Mouse (Mus musculus) ES-Bruce4 (cell line): Measurements from ENCODE around the gene Kcnc4. TPM values are rescaled to one million over a fixed set of nuclear protein-coding genes. Genes with fewer than 3 reads are reported as not detected.

Experiments
- H3K27ac ChIP-seq: 2 replicates; pipeline ENCODE4 v1.5.1; 2012; ENCODE audit warnings: low read length, inconsistent platforms; ENCODE audit not compliant: insufficient read depth
- H3K27me3 ChIP-seq: 2 replicates; pipeline ENCODE4 v1.6.1; 2012; ENCODE audit warnings: mild to moderate bottlenecking, low read length, inconsistent platforms; ENCODE audit not compliant: control insufficient read depth, poor library complexity, insufficient read depth, severe bottlenecking
- H3K36me3 ChIP-seq: 2 replicates; pipeline ENCODE4 v1.6.1; 2012; ENCODE audit warnings: inconsistent platforms, mild to moderate bottlenecking, low read length, moderate library complexity; ENCODE audit not compliant: control insufficient read depth, poor library complexity, insufficient read depth, severe bottlenecking
- H3K4me1 ChIP-seq: one replicate; pipeline ENCODE4 v1.8.1; 2011; ENCODE audit warnings: low read length; ENCODE audit not compliant: control insufficient read depth, insufficient read depth
- H3K4me3 ChIP-seq: 2 replicates; pipeline ENCODE4 v1.5.1; 2011; ENCODE audit warnings: low read depth, mild to moderate bottlenecking, low read length
- H3K9ac ChIP-seq: 2 replicates; pipeline ENCODE4 v1.6.1; 2012; ENCODE audit warnings: low read depth, mild to moderate bottlenecking, inconsistent platforms; ENCODE audit not compliant: poor library complexity, severe bottlenecking
- H3K9me3 ChIP-seq: replicated peaks from 2 replicates; pipeline ENCODE4 v1.6.1; 2012; ENCODE audit warnings: mild to moderate bottlenecking, low read length, inconsistent platforms; ENCODE audit not compliant: control insufficient read depth, poor library complexity, insufficient read depth, severe bottlenecking
- CTCF ChIP-seq: IDR thresholded peaks from one replicate; pipeline ENCODE4 v1.8.1; 2011; ENCODE audit warnings: low read depth, low read length
- EP300 ChIP-seq: IDR thresholded peaks from 2 replicates; pipeline ENCODE4 v1.6.1; 2011; ENCODE audit warnings: low read depth, low read length; ENCODE audit not compliant: insufficient read depth
- POLR2A ChIP-seq: IDR thresholded peaks from one replicate; pipeline ENCODE4 v1.8.1; 2011; ENCODE audit warnings: low read length; ENCODE audit not compliant: insufficient read depth
- polyA plus RNA-seq: library from polyadenylated mRNA; stranded (reverse); fragments of >200 nt; gene quantifications from 2 replicates; pipeline ENCODE4 v1.2.4, GENCODE M21; 2011; ENCODE audit warnings: low read depth; ENCODE audit not compliant: missing spikeins, insufficient read depth, insufficient read length

The Kcnc4 gene
- polyA plus RNA-seq, 1 experiment, result 0.97 TPM

GRCm38 (mm10) chr3:107503716-107504115 is 44.4 kb upstream of the Kcnc4 start:
- Histone ChIP-seq H3K27ac (no peak overlapping the region), H3K9ac (no peak overlapping the region), H3K27me3 (no peaks in the 10 kb centered on the region), H3K4me3 (no peak overlapping the region), H3K9me3 (no peaks in the 10 kb centered on the region; the same call in 1 of the 2 replicates), H3K4me1 (no peaks in the 10 kb centered on the region), H3K36me3 (no peaks in the 10 kb centered on the region)
- TF ChIP-seq POLR2A (no peak), EP300 (no peak), CTCF (no peak)

GRCm38 (mm10) chr3:107501702-107502151 is 42.4 kb upstream of the Kcnc4 start:
- no peak overlapping the region for H3K9ac ChIP-seq
- no peak overlapping the region for H3K4me3 ChIP-seq
- H3K9me3 ChIP-seq, result no peaks in the 10 kb centered on the region; the same call in 1 of the 2 replicates
- H3K27ac ChIP-seq, result no peak overlapping the region
- no peaks in the 10 kb centered on the region for H3K36me3 ChIP-seq
- TF ChIP-seq EP300 (no peak), POLR2A (no peak), CTCF (no peak)
- no peaks in the 10 kb centered on the region for H3K27me3 ChIP-seq
- H3K4me1 ChIP-seq, result no peaks in the 10 kb centered on the region

DNA sequence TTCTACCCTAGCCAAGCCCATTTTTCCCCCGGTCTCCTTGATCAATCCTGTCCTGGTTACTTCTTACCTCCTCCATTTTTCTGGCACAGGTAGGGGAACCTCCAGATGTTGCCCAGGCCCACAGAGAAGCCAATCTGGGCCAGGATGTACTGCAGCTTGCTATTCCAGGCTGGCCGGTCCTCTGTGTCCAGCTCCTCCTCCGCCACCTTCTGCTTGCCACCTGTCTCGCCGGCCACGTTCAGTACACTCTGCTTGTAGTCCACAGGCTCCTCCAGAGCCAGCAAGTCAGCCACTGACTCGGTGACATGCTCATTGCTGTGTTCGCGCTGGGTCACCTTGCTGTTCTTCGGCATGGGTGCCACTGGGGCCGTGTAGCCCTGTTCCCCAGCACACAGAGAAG is 40.9 kb upstream of the Kcnc4 start:
- H3K27me3 ChIP-seq, result no peaks in the 10 kb centered on the region
- no peak overlapping the region for H3K4me3 ChIP-seq
- H3K4me1 ChIP-seq, result no peaks in the 10 kb centered on the region
- no peak overlapping the region for H3K9ac ChIP-seq
- no peaks in the 10 kb centered on the region for H3K36me3 ChIP-seq
- H3K27ac ChIP-seq, result no peak overlapping the region
- H3K9me3 ChIP-seq, result no peaks in the 10 kb centered on the region; the same call in 1 of the 2 replicates
- TF ChIP-seq CTCF (no peak), EP300 (no peak), POLR2A (no peak)

DNA sequence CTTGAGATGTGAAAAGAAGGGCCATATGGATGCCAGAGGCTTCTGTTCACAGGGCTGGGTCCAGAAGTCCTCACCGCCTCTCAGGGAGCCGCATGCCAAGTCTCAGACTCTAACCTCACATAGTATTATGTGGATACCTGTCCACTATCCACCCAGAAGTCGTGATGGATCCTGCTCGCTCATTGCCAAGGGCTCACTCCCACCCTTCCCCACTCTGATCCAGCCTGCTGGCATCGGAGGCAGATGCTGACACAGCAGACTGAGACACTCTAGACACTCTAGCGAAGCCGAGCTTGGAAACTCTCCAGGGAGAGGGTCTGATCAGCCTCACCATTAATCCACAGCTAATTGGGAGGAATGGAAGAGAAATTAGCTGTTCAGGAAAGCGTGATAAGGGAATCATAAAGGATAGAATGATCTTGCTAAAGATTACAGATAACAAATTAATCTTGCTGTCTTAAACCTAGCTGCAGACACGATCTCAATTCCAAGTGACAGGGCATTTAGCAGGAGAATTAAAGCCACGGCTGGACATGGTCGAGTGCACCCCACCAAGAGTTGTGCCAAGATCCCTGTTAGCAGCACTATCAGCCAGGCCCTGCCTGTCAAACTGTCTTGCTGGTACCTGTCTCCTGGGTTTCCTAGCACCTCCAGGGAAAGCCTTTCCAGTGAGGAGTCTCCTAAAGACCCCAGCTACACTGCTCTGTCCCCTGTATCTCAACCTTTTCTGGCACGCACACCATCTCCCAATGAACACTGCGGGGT is 36.9 kb upstream of the Kcnc4 start:
- no peaks in the 10 kb centered on the region for H3K36me3 ChIP-seq
- H3K27ac ChIP-seq, result no peak overlapping the region
- no peaks in the 10 kb centered on the region for H3K4me1 ChIP-seq
- no peaks in the 10 kb centered on the region; the same call in 1 of the 2 replicates for H3K9me3 ChIP-seq
- no peak overlapping the region for H3K9ac ChIP-seq
- no peaks in the 10 kb centered on the region for H3K27me3 ChIP-seq
- TF ChIP-seq CTCF (no peak), EP300 (no peak), POLR2A (no peak)
- no peak overlapping the region for H3K4me3 ChIP-seq

- no peaks in the 10 kb centered on the region for H3K4me1 ChIP-seq
- TF ChIP-seq CTCF, result no peak
- TF ChIP-seq POLR2A, result no peak
- no peak for TF ChIP-seq EP300
Observed at GRCm38 (mm10) chr3:107495524-107495923, 36.2 kb upstream of the Kcnc4 start.

DNA sequence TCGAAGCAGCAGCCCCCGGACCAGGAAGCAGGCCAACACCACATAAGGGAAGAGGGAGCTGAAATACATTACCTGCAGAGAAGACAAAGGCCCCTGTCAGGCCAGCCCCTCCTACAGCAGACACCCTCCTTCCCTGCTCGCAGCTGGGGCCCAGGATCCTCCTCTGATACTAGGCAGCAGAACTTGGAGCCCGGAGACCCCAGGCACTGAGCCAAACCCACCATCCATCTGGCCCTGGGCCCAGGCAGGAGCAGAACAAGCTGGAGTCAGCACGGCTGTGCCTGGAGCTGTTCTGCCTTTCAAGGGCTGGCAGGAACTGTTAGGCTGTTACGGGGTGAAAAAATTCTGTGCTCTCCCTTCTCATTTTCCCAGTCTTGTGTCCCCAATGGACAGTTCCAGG is 32.1 kb upstream of the Kcnc4 start:
- H3K4me3 ChIP-seq, result no peak overlapping the region
- H3K36me3 ChIP-seq, result no peaks in the 10 kb centered on the region
- H3K9me3 ChIP-seq, result no peaks in the 10 kb centered on the region
- H3K27me3 ChIP-seq, result no peaks in the 10 kb centered on the region; the same call in 1 of the 2 replicates
- no peak overlapping the region for H3K27ac ChIP-seq
- no peak overlapping the region for H3K9ac ChIP-seq
- no peaks in the 10 kb centered on the region for H3K4me1 ChIP-seq
- TF ChIP-seq POLR2A (no peak), CTCF (no peak), EP300 (no peak)

More at GRCm38 (mm10) chr3:107495524-107495923, 36.2 kb upstream of the Kcnc4 start:
- Histone ChIP-seq H3K36me3 (no peaks in the 10 kb centered on the region), H3K27me3 (no peaks in the 10 kb centered on the region), H3K27ac (no peak overlapping the region), H3K9ac (no peak overlapping the region), H3K9me3 (no peaks in the 10 kb centered on the region), H3K4me3 (no peak overlapping the region)
